Mouse (Mus musculus): ENCODE results near the gene Eif4e3.

Eif4e3 gene

DNA sequence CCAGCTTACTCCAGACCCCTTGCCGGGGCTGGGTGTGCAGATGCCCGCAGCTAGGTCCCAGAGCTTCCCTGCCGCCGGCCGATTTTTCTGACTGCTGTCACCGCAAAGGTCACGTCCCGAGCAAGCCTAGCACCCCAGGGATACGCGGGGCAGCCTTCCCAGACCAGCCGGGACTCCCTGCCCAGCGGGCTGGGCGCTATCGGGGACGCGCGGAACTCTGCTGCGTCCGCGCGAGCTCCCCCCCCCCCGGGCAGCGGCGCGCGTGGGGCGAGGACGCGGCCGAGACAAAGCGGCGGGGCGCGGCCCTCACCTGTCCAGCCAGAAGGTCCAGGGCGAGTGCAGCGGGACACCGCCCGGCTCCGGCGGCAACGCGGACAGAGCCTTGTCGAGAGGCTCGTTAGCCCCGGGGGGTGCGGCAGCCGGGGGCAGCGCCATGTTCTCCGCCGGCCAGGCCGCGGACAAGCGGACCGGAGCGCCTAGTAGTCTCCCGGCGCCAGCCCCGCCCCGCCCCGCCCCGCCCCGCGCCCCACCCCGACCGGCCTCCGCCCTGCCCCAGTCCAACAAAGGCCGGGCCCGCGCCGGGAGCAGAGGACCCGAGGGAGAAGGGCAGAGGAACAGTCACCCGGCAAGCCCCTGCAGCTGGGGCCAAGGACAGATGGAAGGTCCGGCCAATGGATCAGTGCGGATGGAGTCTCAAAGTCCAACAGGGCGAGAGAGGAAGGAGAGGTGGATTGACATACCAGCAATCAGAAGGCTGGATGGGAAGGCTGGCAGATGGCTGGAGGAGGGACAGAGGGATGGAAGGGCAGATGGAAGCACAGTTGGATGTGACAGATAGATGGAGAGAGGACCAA, at the start of gene Eif4e3, which contains the start of gene Gm20696:
Gene Eif4e3 (minus strand): TSS at position 454 of the 854 bp plus-strand sequence.
Gene Gm20696 (minus strand): TSS at position 480 of the 854 bp plus-strand sequence.
- DNase-seq (ENCODE audit: low read depth, low spot score), result no peak

DNA sequence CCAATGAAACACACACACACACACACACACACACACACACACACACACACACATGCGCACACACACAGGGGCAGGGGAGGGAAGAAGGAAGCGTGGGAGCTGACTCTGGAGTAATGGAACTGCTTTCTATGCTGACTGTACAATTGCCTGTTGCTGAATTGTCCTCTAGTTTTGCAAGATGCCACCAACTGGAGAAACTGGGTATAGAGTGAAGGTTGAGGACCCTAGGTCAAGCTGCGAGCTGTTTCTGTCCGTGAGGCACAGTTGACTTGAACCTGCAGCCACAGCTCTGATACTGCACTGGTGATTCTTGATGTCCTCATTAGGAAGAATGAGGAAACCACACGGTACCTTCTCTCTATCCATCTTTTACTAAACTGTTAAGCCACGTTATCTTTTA, 49.3 kb upstream of the Eif4e3 start:
- DNase-seq (ENCODE audit: low read depth, low spot score), result no peak

DNA sequence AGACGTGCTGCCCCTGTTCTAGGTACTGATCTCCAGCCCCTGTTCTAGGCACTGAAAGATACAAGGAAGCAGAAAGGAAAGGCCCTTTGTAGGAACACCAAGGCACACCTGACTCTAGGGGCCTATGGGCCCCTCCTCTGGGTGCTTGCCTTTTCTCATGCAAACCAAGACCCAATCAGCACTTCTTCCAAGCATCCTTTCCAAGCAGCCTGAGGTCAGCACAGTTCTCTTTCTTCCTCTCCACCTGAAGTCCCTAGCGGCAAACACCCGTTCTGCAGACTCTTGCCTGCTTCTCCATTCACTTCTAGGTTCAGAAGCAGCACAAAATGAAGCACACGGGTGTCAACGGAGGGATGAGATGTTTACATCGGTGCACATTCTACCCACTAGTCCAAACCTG, 48.6 kb upstream of the Eif4e3 start:
- no peak for DNase-seq (ENCODE audit: low read depth, low spot score)

DNA sequence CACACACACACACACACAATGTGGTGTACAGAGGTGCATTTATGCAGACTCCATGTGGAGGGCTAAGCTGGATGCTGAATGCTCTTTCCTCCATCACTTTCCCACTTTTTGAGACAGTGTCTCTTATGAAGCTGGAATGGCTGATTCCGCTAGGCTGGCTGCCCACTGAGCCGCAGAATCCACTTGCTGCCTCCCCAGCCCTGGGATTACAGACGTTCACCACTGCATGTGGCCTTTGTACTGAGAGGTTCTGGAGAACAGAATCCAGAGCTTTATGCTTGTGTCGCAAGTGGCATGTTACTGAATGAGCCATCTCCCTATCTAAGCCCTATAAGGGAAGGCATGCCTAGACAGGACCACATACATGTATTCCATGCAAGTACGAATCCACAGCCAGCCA, 46.7 kb upstream of the Eif4e3 start:
- DNase-seq (ENCODE audit: low read depth, low spot score), result no peak

DNA sequence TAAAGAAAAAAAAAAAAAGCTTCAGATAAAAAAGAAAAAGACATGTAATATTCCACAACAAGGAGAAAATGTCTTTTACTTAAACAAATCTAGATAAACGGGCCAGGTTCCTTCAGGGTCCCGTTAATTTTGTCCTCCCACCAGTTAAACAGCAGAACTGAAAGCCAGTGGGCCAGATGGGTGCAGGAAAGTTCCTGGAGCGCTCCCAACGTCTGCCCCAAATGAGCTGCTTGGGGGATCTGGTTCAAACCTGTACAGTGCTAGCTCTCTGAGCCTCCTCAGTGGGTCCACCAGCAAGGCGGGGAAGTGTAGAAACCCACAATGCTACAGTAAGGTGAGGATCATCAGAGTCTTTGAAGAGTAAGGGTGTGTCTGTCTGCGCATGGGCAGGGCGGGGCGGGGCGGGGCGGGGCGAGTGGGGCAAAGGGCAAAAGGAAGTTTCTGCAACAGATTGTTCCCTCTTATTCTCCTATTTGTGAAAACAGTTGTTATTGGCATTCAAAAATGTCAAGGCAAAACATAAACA, 45.1 kb upstream of the Eif4e3 start:
- DNase-seq (ENCODE audit: low read depth, low spot score), result no peak

DNA sequence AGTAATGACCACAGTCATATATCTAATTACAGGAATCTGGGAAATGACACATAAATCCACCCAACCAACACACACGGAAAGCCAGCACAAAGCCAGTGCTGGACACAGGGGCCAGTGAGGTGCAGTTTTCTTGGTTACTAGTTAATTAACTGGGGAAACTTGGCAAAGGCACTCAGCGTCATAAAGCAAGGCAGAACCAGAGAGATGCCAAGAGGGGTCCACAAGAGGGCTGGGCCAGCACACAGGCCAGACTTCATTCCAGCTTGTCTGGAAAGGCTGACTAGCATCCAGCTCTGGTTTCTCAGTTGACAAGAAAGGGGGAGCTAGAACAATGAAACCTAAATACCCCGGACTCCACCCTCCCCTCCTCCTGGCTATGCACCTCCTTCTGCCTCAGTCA, 33.9 kb upstream of the Eif4e3 start:
- DNase-seq (ENCODE audit: low read depth, low spot score), result no peak

DNA sequence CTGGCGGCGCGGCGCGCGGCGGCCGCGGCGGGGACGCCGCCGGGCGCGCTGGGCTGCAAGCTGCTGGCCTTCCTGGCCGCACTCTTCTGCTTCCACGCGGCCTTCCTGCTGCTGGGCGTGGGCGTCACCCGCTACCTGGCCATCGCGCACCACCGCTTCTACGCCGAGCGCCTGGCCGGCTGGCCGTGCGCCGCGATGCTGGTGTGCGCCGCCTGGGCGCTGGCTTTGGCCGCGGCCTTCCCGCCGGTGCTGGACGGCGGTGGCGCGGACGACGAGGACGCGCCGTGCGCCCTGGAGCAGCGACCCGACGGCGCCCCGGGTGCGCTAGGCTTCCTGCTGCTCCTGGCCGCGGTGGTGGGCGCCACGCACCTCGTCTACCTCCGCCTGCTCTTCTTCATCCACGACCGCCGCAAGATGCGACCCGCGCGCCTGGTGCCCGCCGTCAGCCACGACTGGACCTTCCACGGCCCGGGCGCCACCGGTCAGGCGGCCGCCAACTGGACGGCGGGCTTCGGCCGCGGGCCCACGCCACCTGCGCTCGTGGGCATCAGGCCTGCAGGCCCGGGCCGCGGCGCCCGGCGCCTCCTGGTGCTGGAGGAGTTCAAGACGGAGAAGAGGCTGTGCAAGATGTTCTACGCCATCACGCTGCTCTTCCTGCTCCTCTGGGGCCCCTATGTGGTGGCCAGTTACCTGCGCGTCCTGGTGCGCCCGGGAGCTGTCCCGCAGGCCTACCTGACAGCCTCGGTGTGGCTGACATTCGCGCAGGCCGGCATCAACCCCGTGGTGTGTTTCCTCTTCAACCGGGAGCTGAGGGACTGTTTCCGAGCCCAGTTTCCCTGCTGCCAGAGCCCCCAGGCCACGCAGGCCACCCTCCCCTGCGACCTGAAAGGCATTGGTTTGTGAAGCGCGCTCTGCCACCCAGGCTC, 26.6 kb upstream of the Eif4e3 start:
- DNase-seq (ENCODE audit: low read depth, low spot score), result no peak

DNA sequence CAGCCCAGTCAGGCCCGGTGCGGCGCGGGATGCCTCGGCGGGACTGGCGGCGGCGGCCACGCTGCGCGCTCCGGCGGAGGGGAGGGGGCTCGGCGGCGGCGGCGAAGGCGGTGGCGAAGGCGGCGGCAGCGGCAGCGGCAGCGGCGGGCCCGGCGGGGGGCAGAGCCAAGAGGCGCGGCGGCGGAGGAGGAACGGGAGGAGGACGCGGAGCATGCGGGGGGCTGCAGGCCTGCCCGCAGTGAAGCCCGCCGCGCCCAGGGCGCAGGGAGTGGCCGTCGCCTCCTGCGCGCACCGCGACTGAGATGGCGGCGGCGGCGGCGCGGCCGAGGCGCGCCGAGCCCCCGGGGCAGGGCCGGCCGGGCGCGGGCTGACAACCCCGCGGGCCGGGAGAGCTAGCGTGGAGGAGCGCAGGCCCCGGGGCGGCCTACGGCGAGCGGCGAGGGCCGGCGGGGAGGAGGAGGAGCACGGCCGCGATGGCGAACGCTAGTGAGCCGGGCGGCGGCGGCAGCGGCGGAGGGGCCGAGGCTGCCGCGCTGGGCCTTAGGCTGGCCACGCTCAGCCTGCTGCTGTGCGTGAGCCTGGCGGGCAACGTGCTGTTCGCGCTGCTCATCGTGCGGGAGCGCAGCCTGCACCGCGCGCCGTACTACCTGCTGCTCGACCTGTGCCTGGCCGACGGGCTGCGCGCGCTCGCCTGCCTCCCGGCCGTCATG, 25.8 kb upstream of the Eif4e3 start, which contains the start of gene Gpr27:
Gene Gpr27 (plus strand): TSS at position 474 of the 710 bp plus-strand sequence.
- DNase-seq (ENCODE audit: low read depth, low spot score), result no peak

DNA sequence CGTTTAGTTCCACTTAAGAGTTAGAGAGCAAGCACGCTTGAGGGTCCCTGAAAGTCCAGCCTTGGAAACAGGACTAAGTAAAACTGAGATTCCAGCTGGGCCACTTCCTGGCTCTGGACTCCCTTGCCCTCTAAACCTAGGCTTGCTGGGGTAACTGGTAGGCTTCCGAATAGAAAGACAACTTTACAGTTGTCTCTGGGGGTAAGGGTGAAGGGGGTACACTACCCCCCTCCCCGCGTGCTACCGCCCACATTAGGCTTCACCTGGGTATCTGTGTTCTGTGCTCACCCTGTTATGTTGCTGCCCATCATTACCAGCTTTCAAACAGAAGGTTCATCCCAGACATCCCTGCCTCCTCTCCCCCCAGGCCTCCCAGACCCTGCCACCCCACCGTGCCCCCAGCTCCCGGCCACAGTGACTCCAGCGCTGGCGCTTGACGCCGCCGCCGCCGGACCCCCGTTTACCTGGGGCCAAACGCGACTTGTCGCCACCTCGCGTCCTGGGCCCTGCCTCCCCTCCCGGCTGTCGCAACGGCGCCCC, 25.2 kb upstream of the Eif4e3 start:
- no peak for DNase-seq (ENCODE audit: low read depth, low spot score)

DNA sequence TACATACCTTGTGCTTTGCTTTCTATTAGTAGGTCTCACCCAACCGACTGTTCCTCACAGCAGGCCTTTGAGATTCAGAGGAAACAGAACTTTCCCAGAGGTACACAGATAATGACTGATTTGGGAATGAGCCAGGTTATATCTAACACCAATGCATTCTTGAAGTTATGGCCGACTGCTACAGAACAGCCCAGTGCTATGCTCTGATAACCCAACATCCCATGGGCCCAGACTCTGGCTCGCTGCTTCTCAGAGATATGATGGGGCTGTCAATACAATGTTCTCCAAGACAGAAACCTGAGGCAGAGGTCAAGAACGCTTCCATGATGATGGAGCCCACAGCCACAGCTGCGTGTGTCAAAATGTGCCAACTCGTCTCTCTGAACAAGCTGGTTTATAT, 21.9 kb upstream of the Eif4e3 start:
- no peak for DNase-seq (ENCODE audit: low read depth, low spot score)

DNA sequence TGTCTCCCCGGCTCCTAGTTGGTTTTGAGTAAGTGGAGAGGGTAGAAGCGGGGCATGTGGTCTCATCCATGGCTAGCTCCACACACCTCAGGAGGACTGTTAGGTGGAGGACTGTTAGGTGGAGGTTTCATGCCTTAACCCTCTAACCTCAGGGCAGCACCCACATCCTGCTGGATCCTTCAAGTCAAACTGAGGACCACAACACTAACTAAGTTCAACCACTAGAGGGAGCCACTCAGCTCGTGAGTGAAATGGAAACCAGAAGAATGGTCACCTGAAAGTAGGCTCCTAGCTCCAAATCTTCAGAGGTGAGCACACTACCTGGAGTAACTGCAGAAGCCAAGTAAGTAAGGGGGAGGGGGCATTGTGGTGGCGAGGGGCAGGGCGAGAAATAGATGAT, 18.3 kb upstream of the Eif4e3 start:
- no peak for DNase-seq (ENCODE audit: low read depth, low spot score)

DNA sequence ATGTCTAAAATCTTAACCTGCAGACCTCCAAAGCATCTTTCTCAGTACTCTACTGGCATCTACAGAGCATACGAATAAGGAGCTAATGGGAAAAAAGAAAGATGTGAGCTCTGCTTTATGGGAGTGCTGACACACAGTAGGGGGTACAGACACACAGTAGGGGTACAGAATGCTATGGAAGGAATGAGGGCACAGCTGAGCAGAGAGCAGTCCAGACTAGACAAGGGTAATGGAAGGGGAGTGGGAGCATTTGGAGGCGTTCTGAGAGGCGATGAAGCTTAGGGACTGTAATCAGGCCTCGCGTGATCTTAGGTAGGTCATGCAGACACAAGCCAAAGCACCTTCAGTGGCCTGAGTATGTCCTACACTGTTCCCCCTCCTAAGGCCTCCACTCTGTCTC, 17.4 kb upstream of the Eif4e3 start:
- DNase-seq (ENCODE audit: low read depth, low spot score), result no peak

DNA sequence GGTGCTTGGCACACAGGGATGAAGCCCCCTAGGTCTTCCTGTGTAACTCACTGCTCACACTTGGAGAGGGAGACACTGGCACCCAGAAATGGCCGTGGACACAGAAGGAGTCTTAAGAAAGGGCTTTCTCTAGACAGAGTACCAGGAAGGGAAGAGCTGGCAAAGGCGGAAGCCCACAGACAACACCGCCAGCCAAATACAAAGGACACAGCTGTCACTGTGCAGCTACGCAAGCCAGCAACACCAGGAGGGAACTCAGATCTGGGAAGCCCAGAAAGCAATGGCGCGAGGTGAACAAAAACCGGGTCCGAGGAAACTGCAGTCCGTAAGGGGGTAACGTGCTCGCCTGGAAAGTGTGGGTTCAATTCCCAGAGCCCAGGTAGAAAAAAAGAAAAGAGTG, 11.5 kb upstream of the Eif4e3 start:
- no peak for DNase-seq (ENCODE audit: low read depth, low spot score)

DNA sequence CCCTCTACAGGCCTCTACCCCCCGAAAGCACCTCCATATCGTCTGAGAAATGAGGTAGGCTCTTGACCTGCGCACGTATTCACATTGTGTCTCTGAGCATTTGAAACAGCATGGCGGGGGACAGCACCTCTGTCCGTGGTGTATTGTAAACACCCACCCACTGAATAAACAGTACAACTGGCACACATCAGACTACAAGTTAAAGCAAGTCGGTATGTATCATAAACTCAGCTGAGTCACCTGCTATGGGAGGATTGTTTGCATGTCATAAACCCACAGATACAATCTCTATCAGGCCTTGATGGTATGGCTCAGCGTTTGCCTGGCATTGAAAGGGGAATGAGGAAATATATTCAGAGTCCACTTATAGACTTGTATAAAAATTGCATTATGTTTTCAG, 10.8 kb upstream of the Eif4e3 start:
- DNase-seq (ENCODE audit: low read depth, low spot score), result no peak

DNA sequence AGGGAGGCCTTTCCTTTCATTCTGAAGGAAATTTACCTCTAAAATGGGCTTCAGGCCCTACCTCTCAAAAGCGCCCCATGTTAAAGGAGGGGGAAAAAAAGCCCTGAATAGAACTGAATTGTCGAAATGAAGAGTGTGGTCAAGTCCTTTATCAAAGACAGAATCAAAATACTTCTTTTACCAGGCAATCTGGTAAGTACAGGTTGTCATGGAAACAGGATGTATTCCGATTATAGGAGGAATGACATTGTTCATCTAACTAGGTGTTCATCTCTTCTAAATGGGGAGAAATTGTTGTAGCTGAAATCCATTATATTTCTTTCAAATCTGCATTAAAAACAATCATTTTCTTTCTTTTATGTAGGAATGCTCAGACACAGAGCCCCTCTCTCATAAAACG, 7.9 kb upstream of the Eif4e3 start:
- DNase-seq (ENCODE audit: low read depth, low spot score), result no peak

DNA sequence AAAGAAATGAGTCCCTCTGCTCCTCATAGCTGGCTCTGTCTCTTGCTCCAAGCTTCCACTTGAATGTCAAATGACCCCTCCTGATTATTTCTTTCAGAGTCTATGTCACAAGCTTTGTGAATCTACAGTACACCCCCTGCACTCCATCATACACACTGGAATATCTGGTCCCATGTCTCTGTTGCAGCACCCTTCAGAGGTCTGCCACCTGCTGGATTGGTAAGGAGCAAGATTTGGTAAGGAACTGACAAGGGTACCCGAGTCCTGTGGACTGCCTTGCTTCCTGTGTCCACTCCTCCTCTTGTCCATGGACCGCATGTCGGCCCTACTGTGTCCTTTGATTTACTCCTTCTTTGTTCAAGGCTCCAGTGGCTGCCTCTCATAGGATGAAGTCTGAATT, 5.2 kb upstream of the Eif4e3 start:
- DNase-seq (ENCODE audit: low read depth, low spot score), result no peak

DNA sequence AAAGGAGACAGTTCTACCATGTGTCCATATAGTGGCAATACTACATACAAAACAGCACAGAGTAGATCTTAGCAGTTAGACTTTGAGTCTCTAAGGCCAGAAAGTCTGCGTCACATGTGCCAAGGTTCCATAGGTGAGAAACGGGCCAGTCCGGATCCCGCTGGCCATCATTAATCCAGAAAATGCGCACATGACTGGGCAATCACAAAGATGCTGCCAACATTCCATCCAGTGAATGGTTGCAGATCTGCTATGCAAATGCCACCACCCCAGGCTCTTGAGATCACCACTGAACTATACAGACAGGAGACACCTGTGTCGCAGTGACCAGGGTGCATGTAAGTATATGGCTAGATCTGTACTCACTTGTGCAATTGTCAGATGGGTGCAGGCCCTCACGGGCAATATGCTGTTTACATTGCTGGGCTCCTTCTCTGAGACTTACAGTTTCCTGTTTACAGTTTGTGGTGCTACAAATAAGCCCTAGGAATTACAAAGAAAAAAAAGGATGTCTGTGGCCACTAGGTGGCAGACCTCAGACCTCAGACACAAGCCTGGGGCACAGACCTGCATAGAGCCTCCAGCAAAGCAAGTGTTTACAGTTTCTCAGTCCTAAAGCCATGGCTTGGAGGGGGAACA, 4.0 kb upstream of the Eif4e3 start:
- no peak for DNase-seq (ENCODE audit: low read depth, low spot score)

DNA sequence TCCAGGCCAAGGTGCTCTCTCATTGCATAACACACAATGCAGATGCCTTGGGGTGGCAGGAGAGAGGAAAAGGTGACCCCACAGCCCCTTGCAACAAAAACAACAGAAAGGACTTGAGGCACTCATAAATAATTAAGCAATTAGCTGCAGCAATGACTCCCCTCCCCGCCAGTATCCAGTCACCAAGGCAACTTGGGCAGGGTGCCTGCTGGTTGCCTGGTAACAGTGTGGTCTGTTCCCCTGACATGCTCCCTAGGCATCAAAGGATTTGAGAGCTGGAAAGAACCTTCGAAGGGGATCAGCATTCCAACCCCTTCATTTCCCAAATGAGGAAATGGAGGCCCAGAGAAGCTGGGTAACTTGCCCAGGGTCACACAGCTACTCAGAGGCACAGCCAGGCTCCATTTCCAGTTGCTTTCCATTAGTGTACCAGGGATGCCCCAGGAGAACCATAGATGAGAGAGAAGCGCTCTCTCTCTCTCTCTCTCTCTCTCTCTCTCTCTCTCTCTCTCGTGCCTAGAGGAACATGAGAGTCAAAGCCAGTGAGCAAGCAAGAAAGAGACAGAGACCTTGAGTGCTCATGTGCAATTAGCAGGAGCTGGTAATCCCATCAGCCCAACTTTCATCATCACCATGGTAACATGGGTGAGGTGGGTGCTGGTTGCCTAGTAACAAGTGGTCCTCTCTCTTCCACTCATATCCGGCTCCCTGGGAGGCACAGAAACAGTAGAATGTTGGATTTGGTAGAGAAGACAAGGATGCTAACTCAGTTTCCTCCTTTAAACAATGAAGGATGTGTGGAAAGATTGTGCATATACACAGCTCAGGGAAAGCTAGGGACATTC, 3.1 kb upstream of the Eif4e3 start:
- peak; percentile 83 for DNase-seq (ENCODE audit: low read depth, low spot score)

DNA sequence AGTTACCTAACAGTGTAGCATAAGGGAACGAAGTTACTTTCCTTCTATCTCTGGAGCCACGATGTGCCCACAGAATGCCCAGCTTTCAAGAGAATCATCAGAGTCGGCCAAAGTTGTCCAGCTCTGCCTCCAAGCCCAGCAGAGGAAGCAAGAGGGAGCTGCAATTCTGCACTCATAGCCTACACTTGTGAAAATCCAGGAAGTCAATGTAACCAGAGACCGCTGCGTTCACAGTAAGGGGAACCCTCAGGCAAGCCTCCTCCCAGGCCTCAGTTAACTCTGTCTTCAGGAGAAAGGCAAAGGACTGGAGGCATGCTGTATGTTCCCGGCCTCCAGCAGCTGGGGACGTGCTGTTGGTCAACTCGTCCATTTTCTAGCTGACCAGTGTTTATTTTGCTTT, 719 bp upstream of the Eif4e3 start:
- DNase-seq (ENCODE audit: low read depth, low spot score), result no peak

Data from brain, embryonic 18.5 days (tissue).